Mouse (Mus musculus) cerebellum, postnatal 36 days (tissue): ENCODE measurements at regions not wholly inside any gene's neighbourhood (a gene's known extent, or its start where the extent isn't known, plus 50 kb on each side); places are given as distances from the start of the nearest gene placed in this dataset.

ENCODE experiments used
- DNase-seq, 2 experiments: peaks; one replicate each; pipeline ENCODE4 v3.0.0; 2021 to 2022; ENCODE audit warnings: mixed read lengths in 2 of 2

GRCm38 (mm10) chr10:23477104-23477503, 126.5 kb upstream of the Eya4 start:
- no peak for DNase-seq

GRCm38 (mm10) chr10:23450997-23451396, 100.4 kb upstream of the Eya4 start:
- no peak for DNase-seq

GRCm38 (mm10) chr10:23450647-23450979, 100.0 kb upstream of the Eya4 start:
- no peak for DNase-seq

- no peak for DNase-seq
These were observed 99.5 kb upstream of the Eya4 start for GRCm38 (mm10) chr10:23449860-23450646.

- no peak for DNase-seq
These were observed 98.6 kb upstream of the Eya4 start for GRCm38 (mm10) chr10:23448976-23449859.

- no peak for DNase-seq
These were observed 79.8 kb upstream of the Eya4 start for GRCm38 (mm10) chr10:23430376-23430775.

- DNase-seq = peak; percentile 48 to 56
These were observed 63.4 kb upstream of the Eya4 start for GRCm38 (mm10) chr10:23413794-23414518.

- peak; percentile 4 to 23 for DNase-seq
These were observed 52.9 kb upstream of the Eya4 start for GRCm38 (mm10) chr10:23403351-23403938.
